Mouse (Mus musculus): ENCODE data around the gene Wdr27.

DNA sequence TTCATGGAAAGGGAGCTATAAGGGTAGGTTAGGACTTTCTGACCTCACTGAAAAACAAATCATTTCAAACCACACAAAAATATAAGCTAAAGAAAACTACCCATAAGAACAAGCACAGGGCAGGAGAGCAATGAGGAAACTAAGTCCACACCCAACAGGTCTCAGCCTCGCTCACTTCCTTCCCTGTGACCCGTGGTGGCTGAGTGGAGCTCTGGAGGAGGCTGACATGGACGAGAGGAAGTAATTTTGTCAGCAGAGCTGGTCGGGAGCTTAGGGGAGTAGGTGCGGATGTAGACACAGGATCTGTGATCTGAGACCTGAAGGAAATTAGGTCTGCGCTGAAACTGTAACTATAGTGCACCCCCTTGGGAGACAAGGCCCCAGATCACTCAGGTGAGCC lies 21.4 kb downstream of the Wdr27 start:
- TF ChIP-seq CTCF (IDR thresholded peaks at IDR 0.05; ENCODE audit: control insufficient read depth, insufficient read depth, low read length) (no peak), POLR2A (IDR thresholded peaks at IDR 0.05; ENCODE audit: borderline replicate concordance, control insufficient read depth, low read depth, low read length) (no peak)
